Mouse (Mus musculus) telencephalon, adult 2 months (tissue): ENCODE results near the gene Serpinb6a.

Experiments used
- DNase-seq: peaks from one replicate; pipeline ENCODE4 v3.0.0-alpha.2; 2011; ENCODE audit warnings: low read depth, low spot score

The Serpinb6a gene

GRCm38 (mm10) chr13:33921041-33921440 is 81.6 kb downstream of the Serpinb6a start:
- no peak for DNase-seq

- no peak for DNase-seq
Observed at GRCm38 (mm10) chr13:33906821-33907220, 95.8 kb downstream of the Serpinb6a start.

GRCm38 (mm10) chr13:33905176-33905954 is 97.2 kb downstream of the Serpinb6a start, which contains the start of gene Serpinb6c:
TSS of gene Serpinb6c (minus strand) at chr13:33905708.
- DNase-seq: no peak

GRCm38 (mm10) chr13:33903290-33903689 is 99.3 kb downstream of the Serpinb6a start:
- DNase-seq: no peak

GRCm38 (mm10) chr13:33894207-33894606 is 108.4 kb downstream of the Serpinb6a start:
- DNase-seq: peak; percentile 9
